Mouse (Mus musculus) ES-Bruce4 (cell line): ENCODE results near the gene Nup210. TPM values are rescaled to one million over a fixed set of nuclear protein-coding genes. Genes with fewer than 3 reads are reported as not detected.

Source experiments
- H3K27ac ChIP-seq: 2 replicates; pipeline ENCODE4 v1.5.1; 2012; ENCODE audit warnings: low read length, inconsistent platforms; ENCODE audit not compliant: insufficient read depth
- H3K27me3 ChIP-seq: 2 replicates; pipeline ENCODE4 v1.6.1; 2012; ENCODE audit warnings: mild to moderate bottlenecking, low read length, inconsistent platforms; ENCODE audit not compliant: control insufficient read depth, poor library complexity, insufficient read depth, severe bottlenecking
- H3K36me3 ChIP-seq: 2 replicates; pipeline ENCODE4 v1.6.1; 2012; ENCODE audit warnings: inconsistent platforms, mild to moderate bottlenecking, low read length, moderate library complexity; ENCODE audit not compliant: control insufficient read depth, poor library complexity, insufficient read depth, severe bottlenecking
- H3K4me1 ChIP-seq: one replicate; pipeline ENCODE4 v1.8.1; 2011; ENCODE audit warnings: low read length; ENCODE audit not compliant: control insufficient read depth, insufficient read depth
- H3K4me3 ChIP-seq: 2 replicates; pipeline ENCODE4 v1.5.1; 2011; ENCODE audit warnings: low read depth, mild to moderate bottlenecking, low read length
- H3K9ac ChIP-seq: 2 replicates; pipeline ENCODE4 v1.6.1; 2012; ENCODE audit warnings: low read depth, mild to moderate bottlenecking, inconsistent platforms; ENCODE audit not compliant: poor library complexity, severe bottlenecking
- H3K9me3 ChIP-seq: replicated peaks from 2 replicates; pipeline ENCODE4 v1.6.1; 2012; ENCODE audit warnings: mild to moderate bottlenecking, low read length, inconsistent platforms; ENCODE audit not compliant: control insufficient read depth, poor library complexity, insufficient read depth, severe bottlenecking
- CTCF ChIP-seq: IDR thresholded peaks from one replicate; pipeline ENCODE4 v1.8.1; 2011; ENCODE audit warnings: low read depth, low read length
- EP300 ChIP-seq: IDR thresholded peaks from 2 replicates; pipeline ENCODE4 v1.6.1; 2011; ENCODE audit warnings: low read depth, low read length; ENCODE audit not compliant: insufficient read depth
- POLR2A ChIP-seq: IDR thresholded peaks from one replicate; pipeline ENCODE4 v1.8.1; 2011; ENCODE audit warnings: low read length; ENCODE audit not compliant: insufficient read depth
- polyA plus RNA-seq: library from polyadenylated mRNA; stranded (reverse); fragments of >200 nt; gene quantifications from 2 replicates; pipeline ENCODE4 v1.2.4, GENCODE M21; 2011; ENCODE audit warnings: low read depth; ENCODE audit not compliant: missing spikeins, insufficient read depth, insufficient read length

Nup210 gene
- polyA plus RNA-seq, 1 experiment, result 46.8 TPM

GRCm38 (mm10) chr6:91004157-91004556 lies 112.5 kb downstream of the Nup210 start:
- no peaks in the 10 kb centered on the region for H3K9me3 ChIP-seq
- H3K36me3 ChIP-seq, result no peaks in the 10 kb centered on the region
- H3K4me3 ChIP-seq, result no peak overlapping the region
- no peaks in the 10 kb centered on the region for H3K27me3 ChIP-seq
- H3K27ac ChIP-seq, result no peak overlapping the region
- no peak overlapping the region for H3K9ac ChIP-seq
- TF ChIP-seq CTCF (no peak), EP300 (no peak), POLR2A (no peak)
- peaks cover 4% of the 10 kb centered on the region for H3K4me1 ChIP-seq

- Histone ChIP-seq H3K9ac (no peak overlapping the region), H3K36me3 (no peaks in the 10 kb centered on the region), H3K4me3 (no peak overlapping the region), H3K27ac (no peak overlapping the region), H3K9me3 (no peaks in the 10 kb centered on the region), H3K27me3 (no peaks in the 10 kb centered on the region), H3K4me1 (peaks cover 4% of the 10 kb centered on the region)
- TF ChIP-seq CTCF, result no peak
- no peak for TF ChIP-seq EP300
- no peak for TF ChIP-seq POLR2A
Measured at GRCm38 (mm10) chr6:91003310-91003995, 113.2 kb downstream of the Nup210 start.

GRCm38 (mm10) chr6:91001566-91001965 lies 115.1 kb downstream of the Nup210 start:
- TF ChIP-seq CTCF, result no peak
- H3K27me3 ChIP-seq, result no peaks in the 10 kb centered on the region

GRCm38 (mm10) chr6:91000819-91001525 lies 115.7 kb downstream of the Nup210 start:
- H3K27me3 ChIP-seq, result no peaks in the 10 kb centered on the region
- peaks cover 4% of the 10 kb centered on the region for H3K4me1 ChIP-seq
- no peak overlapping the region for H3K9ac ChIP-seq
- H3K4me3 ChIP-seq, result 0 out of 2 replicates have a peak overlapping the region, but pooled peaks have one; percentile 32
- TF ChIP-seq POLR2A, result no peak
- TF ChIP-seq EP300, result no peak
- TF ChIP-seq CTCF, result no peak
- no peaks in the 10 kb centered on the region for H3K9me3 ChIP-seq
- H3K36me3 ChIP-seq, result no peaks in the 10 kb centered on the region
- no peak overlapping the region for H3K27ac ChIP-seq

More at GRCm38 (mm10) chr6:91001566-91001965, 115.1 kb downstream of the Nup210 start:
- H3K9me3 ChIP-seq, result no peaks in the 10 kb centered on the region
- H3K9ac ChIP-seq, result no peak overlapping the region
- H3K4me1 ChIP-seq, result peaks cover 4% of the 10 kb centered on the region
- no peak overlapping the region for H3K4me3 ChIP-seq
- H3K27ac ChIP-seq, result no peak overlapping the region
- H3K36me3 ChIP-seq, result no peaks in the 10 kb centered on the region

- no peak overlapping the region for H3K9ac ChIP-seq
- H3K27ac ChIP-seq, result no peak overlapping the region
- H3K4me3 ChIP-seq, result no peak overlapping the region
- H3K9me3 ChIP-seq, result no peaks in the 10 kb centered on the region
- no peak for TF ChIP-seq CTCF
- TF ChIP-seq POLR2A, result no peak
- TF ChIP-seq EP300, result no peak
- H3K36me3 ChIP-seq, result no peaks in the 10 kb centered on the region
- no peaks in the 10 kb centered on the region for H3K27me3 ChIP-seq
- peaks cover 4% of the 10 kb centered on the region for H3K4me1 ChIP-seq
Measured at GRCm38 (mm10) chr6:90999176-90999575, 117.5 kb downstream of the Nup210 start.

- H3K27me3 ChIP-seq, result no peaks in the 10 kb centered on the region
- H3K4me1 ChIP-seq, result peaks cover 1% of the 10 kb centered on the region
- H3K9ac ChIP-seq, result no peak overlapping the region
- H3K9me3 ChIP-seq, result peaks cover 5% of the 10 kb centered on the region; the same call in 1 of the 2 replicates
- no peak for TF ChIP-seq EP300
- TF ChIP-seq CTCF, result no peak
- TF ChIP-seq POLR2A, result no peak
- no peak overlapping the region for H3K4me3 ChIP-seq
- H3K36me3 ChIP-seq, result no peaks in the 10 kb centered on the region
- H3K27ac ChIP-seq, result no peak overlapping the region
Measured at GRCm38 (mm10) chr6:90997025-90997424, 119.6 kb downstream of the Nup210 start.
